Mouse (Mus musculus): ENCODE data around the gene Fastkd1.
"Not testable (repeated sequence)": the region's sequence is repeated elsewhere in the genome, so short reads cannot be mapped to it uniquely, and the experiment has no call there.

The Fastkd1 gene

GRCm38 (mm10) chr2:69712981-69713625 is at the start of gene Fastkd1:
Gene Fastkd1 (minus strand): TSS chr2:69713516.
- in situ Hi-C loops (cut with MboI, MseI), result loop anchor here (5.0 kb wide), 1 partner anchor 1236 kb away; no protein-coding TSS in a partner anchor

- in situ Hi-C loops (cut with MboI, MseI), result no loop called here
Measured at GRCm38 (mm10) chr2:69760980-69761379, 47.7 kb upstream of the Fastkd1 start.

GRCm38 (mm10) chr2:69745091-69745490 is 31.8 kb upstream of the Fastkd1 start:
- in situ Hi-C loops (cut with MboI, MseI), result no loop called here

- in situ Hi-C loops (cut with MboI, MseI), result no loop called here
Measured at GRCm38 (mm10) chr2:69723519-69723825, 10.2 kb upstream of the Fastkd1 start.

- in situ Hi-C loops (cut with MboI, MseI), result no loop called here
Measured at GRCm38 (mm10) chr2:69722650-69723518, 9.6 kb upstream of the Fastkd1 start.

GRCm38 (mm10) chr2:69722273-69722649 is 8.9 kb upstream of the Fastkd1 start, which contains the start of gene Ppig:
Gene Ppig (plus strand): TSS chr2:69722545.
- in situ Hi-C loops (cut with MboI, MseI), result no loop called here

GRCm38 (mm10) chr2:69719121-69719520 is 5.8 kb upstream of the Fastkd1 start:
- in situ Hi-C loops (cut with MboI, MseI), result no loop called here

GRCm38 (mm10) chr2:69716483-69716882 is 3.2 kb upstream of the Fastkd1 start:
- in situ Hi-C loops (cut with MboI, MseI), result no loop called here

- in situ Hi-C loops (cut with MboI, MseI), result loop anchor here (5.0 kb wide), 1 partner anchor 1237 kb away; no protein-coding TSS in a partner anchor
Measured at GRCm38 (mm10) chr2:69714126-69714525, 810 bp upstream of the Fastkd1 start.

GRCm38 (mm10) chr2:69713626-69714014 is 304 bp upstream of the Fastkd1 start:
- in situ Hi-C loops (cut with MboI, MseI), result loop anchor here (5.0 kb wide), 1 partner anchor 1236 kb away; no protein-coding TSS in a partner anchor

- in situ Hi-C loops (cut with MboI, MseI), result loop anchor here (5.0 kb wide), 1 partner anchor 1235 kb away; no protein-coding TSS in a partner anchor
Measured at GRCm38 (mm10) chr2:69712171-69712570, 1.1 kb downstream of the Fastkd1 start.

- in situ Hi-C loops (cut with MboI, MseI), result no loop called here
Measured at GRCm38 (mm10) chr2:69700446-69700845, 12.9 kb downstream of the Fastkd1 start.

- in situ Hi-C loops (cut with MboI, MseI), result no loop called here
Measured at GRCm38 (mm10) chr2:69693501-69693900, 19.8 kb downstream of the Fastkd1 start.

GRCm38 (mm10) chr2:69690843-69691242 is 22.5 kb downstream of the Fastkd1 start:
- in situ Hi-C loops (cut with MboI, MseI), result no loop called here

GRCm38 (mm10) chr2:69690214-69690613 is 23.1 kb downstream of the Fastkd1 start:
- in situ Hi-C loops (cut with MboI, MseI), result no loop called here

GRCm38 (mm10) chr2:69684488-69684887 is 28.8 kb downstream of the Fastkd1 start:
- in situ Hi-C loops (cut with MboI, MseI), result no loop called here

GRCm38 (mm10) chr2:69683036-69683805 is 30.1 kb downstream of the Fastkd1 start:
- in situ Hi-C loops (cut with MboI, MseI), result no loop called here

GRCm38 (mm10) chr2:69681931-69682330 is 31.4 kb downstream of the Fastkd1 start:
- in situ Hi-C loops (cut with MboI, MseI), result no loop called here

GRCm38 (mm10) chr2:69679990-69680389 is 33.3 kb downstream of the Fastkd1 start:
- in situ Hi-C loops (cut with MboI, MseI), result no loop called here

GRCm38 (mm10) chr2:69677215-69677614 is 36.1 kb downstream of the Fastkd1 start:
- in situ Hi-C loops (cut with MboI, MseI), result not testable (repeated sequence)

GRCm38 (mm10) chr2:69676713-69677112 is 36.6 kb downstream of the Fastkd1 start:
- in situ Hi-C loops (cut with MboI, MseI), result no loop called here

GRCm38 (mm10) chr2:69675266-69675665 is 38.0 kb downstream of the Fastkd1 start:
- in situ Hi-C loops (cut with MboI, MseI), result no loop called here

Measured in T-helper 1 cell (primary cell).